Mouse (Mus musculus): ENCODE results near the gene Zfp335. TPM values are rescaled to one million over a fixed set of nuclear protein-coding genes. Genes with fewer than 3 reads are reported as not detected.

The Zfp335 gene
- 5.2 and 6.4 TPM in 2 replicates for polyA plus RNA-seq (2015; fragmentation: Nextera tagmentation; extraction: Ambion mirVana)

GRCm38 (mm10) chr2:164911086-164912048 is at the start of gene Zfp335:
TSS of gene Zfp335 (minus strand) at chr2:164911757.

GRCm38 (mm10) chr2:164960716-164961441 is 49.3 kb upstream of the Zfp335 start, which contains the start of gene Slc12a5:
TSS of gene Slc12a5 (plus strand) at chr2:164960802.

GRCm38 (mm10) chr2:164940140-164940830 is 28.7 kb upstream of the Zfp335 start, which contains the start of gene Mmp9:
TSS of gene Mmp9 (plus strand) at chr2:164940780.

GRCm38 (mm10) chr2:164879228-164879567 is 32.4 kb downstream of the Zfp335 start, which contains the start of gene Pcif1:
TSS of gene Pcif1 (plus strand) at chr2:164879304.

GRCm38 (mm10) chr2:164857101-164857821 is 54.3 kb downstream of the Zfp335 start, which contains the start of gene Pltp:
TSS of gene Pltp (minus strand) at chr2:164857711.

Other genes starting within 250 kb of the Zfp335 start
- gene Wfdc11, start 237.7 kb downstream of the Zfp335 start, polyA plus RNA-seq (2015; fragmentation: Nextera tagmentation; extraction: Ambion mirVana), result not detected in 2 replicates
- 0.21 and 0.61 TPM in 2 replicates for gene Wfdc13, start 226.7 kb downstream of the Zfp335 start, polyA plus RNA-seq (2015; fragmentation: Nextera tagmentation; extraction: Ambion mirVana)
- not detected in 2 replicates for gene Spint4, start 213.3 kb downstream of the Zfp335 start, polyA plus RNA-seq (2015; fragmentation: Nextera tagmentation; extraction: Ambion mirVana)
- not detected in 2 replicates for gene Spint5, start 196.5 kb downstream of the Zfp335 start, polyA plus RNA-seq (2015; fragmentation: Nextera tagmentation; extraction: Ambion mirVana)
- gene Wfdc3, start 165.8 kb downstream of the Zfp335 start, polyA plus RNA-seq (2015; fragmentation: Nextera tagmentation; extraction: Ambion mirVana), result 0.30 and 0.70 TPM in 2 replicates
- gene Dnttip1, start 165.8 kb downstream of the Zfp335 start, polyA plus RNA-seq (2015; fragmentation: Nextera tagmentation; extraction: Ambion mirVana), result 52.3 and 62.8 TPM in 2 replicates
- 79.0 and 81.0 TPM in 2 replicates for gene Ube2c, start 141.9 kb downstream of the Zfp335 start, polyA plus RNA-seq (2015; fragmentation: Nextera tagmentation; extraction: Ambion mirVana)
- 19.4 and 89.9 TPM in 2 replicates for gene Tnnc2, start 131.8 kb downstream of the Zfp335 start, polyA plus RNA-seq (2015; fragmentation: Nextera tagmentation; extraction: Ambion mirVana)
- 34.8 and 51.2 TPM in 2 replicates for gene Snx21, start 125.9 kb downstream of the Zfp335 start, polyA plus RNA-seq (2015; fragmentation: Nextera tagmentation; extraction: Ambion mirVana)
- 15.9 and 18.7 TPM in 2 replicates for gene Acot8, start 106.9 kb downstream of the Zfp335 start, polyA plus RNA-seq (2015; fragmentation: Nextera tagmentation; extraction: Ambion mirVana)
- 4.1 and 4.6 TPM in 2 replicates for gene Zswim3, start 106.7 kb downstream of the Zfp335 start, polyA plus RNA-seq (2015; fragmentation: Nextera tagmentation; extraction: Ambion mirVana)
- gene Zswim1, start 89.1 kb downstream of the Zfp335 start, polyA plus RNA-seq (2015; fragmentation: Nextera tagmentation; extraction: Ambion mirVana), result 7.9 and 12.0 TPM in 2 replicates
- not detected in 2 replicates for gene Spata25, start 83.2 kb downstream of the Zfp335 start, polyA plus RNA-seq (2015; fragmentation: Nextera tagmentation; extraction: Ambion mirVana)
- 120 and 175 TPM in 2 replicates for gene Ctsa, start 78.9 kb downstream of the Zfp335 start, polyA plus RNA-seq (2015; fragmentation: Nextera tagmentation; extraction: Ambion mirVana)
- gene Neurl2, start 78.3 kb downstream of the Zfp335 start, polyA plus RNA-seq (2015; fragmentation: Nextera tagmentation; extraction: Ambion mirVana), result 6.9 and 7.3 TPM in 2 replicates
- gene Pltp, start 54.0 kb downstream of the Zfp335 start, polyA plus RNA-seq (2015; fragmentation: Nextera tagmentation; extraction: Ambion mirVana), result 15.2 and 19.5 TPM in 2 replicates
- 65.8 and 77.0 TPM in 2 replicates for gene Pcif1, start 32.5 kb downstream of the Zfp335 start, polyA plus RNA-seq (2015; fragmentation: Nextera tagmentation; extraction: Ambion mirVana)
- 1.8 and 2.3 TPM in 2 replicates for gene Mmp9, start 29.0 kb upstream of the Zfp335 start, polyA plus RNA-seq (2015; fragmentation: Nextera tagmentation; extraction: Ambion mirVana)
- 1.0 and 2.0 TPM in 2 replicates for gene Slc12a5, start 49.0 kb upstream of the Zfp335 start, polyA plus RNA-seq (2015; fragmentation: Nextera tagmentation; extraction: Ambion mirVana)
- 23.1 and 27.8 TPM in 2 replicates for gene Ncoa5, start 123.1 kb upstream of the Zfp335 start, polyA plus RNA-seq (2015; fragmentation: Nextera tagmentation; extraction: Ambion mirVana)
- gene Cd40, start 143.9 kb upstream of the Zfp335 start, polyA plus RNA-seq (2015; fragmentation: Nextera tagmentation; extraction: Ambion mirVana), result 13.0 and 21.6 TPM in 2 replicates
- gene 1700025C18Rik, start 179.0 kb upstream of the Zfp335 start, polyA plus RNA-seq (2015; fragmentation: Nextera tagmentation; extraction: Ambion mirVana), result not detected in 2 replicates

Data from adrenal gland, postnatal 0 days (tissue).